Mouse (Mus musculus): ENCODE results near the gene Pxmp4. TPM values are rescaled to one million over a fixed set of nuclear protein-coding genes. Genes with fewer than 3 reads are reported as not detected.

Pxmp4 gene
- total RNA-seq, 2 experiments from 2014 or later, result 45.5 to 53.0 TPM

- DNase-seq, result no peak
These were observed 30.5 kb downstream of the Pxmp4 start for GRCm38 (mm10) chr2:154572996-154573395.

- DNase-seq, result no peak
These were observed 31.5 kb downstream of the Pxmp4 start for GRCm38 (mm10) chr2:154571976-154572375.

- no peak for DNase-seq
These were observed 32.2 kb downstream of the Pxmp4 start for GRCm38 (mm10) chr2:154571266-154571665.

GRCm38 (mm10) chr2:154570666-154571065, 32.8 kb downstream of the Pxmp4 start:
- DNase-seq, result no peak

GRCm38 (mm10) chr2:154569836-154570286, 33.6 kb downstream of the Pxmp4 start, which contains the start of gene E2f1:
Gene E2f1 (minus strand): TSS chr2:154569892.
- DNase-seq, result peak; percentile 99

- peak; percentile 87 for DNase-seq
These were observed 34.3 kb downstream of the Pxmp4 start for GRCm38 (mm10) chr2:154569071-154569748.

- peak; percentile 39 for DNase-seq
These were observed 35.0 kb downstream of the Pxmp4 start for GRCm38 (mm10) chr2:154568329-154569070.

GRCm38 (mm10) chr2:154567766-154568165, 35.7 kb downstream of the Pxmp4 start:
- no peak for DNase-seq

GRCm38 (mm10) chr2:154566641-154567040, 36.9 kb downstream of the Pxmp4 start:
- no peak for DNase-seq

- no peak for DNase-seq
These were observed 37.9 kb downstream of the Pxmp4 start for GRCm38 (mm10) chr2:154565562-154565961.

GRCm38 (mm10) chr2:154563612-154564170, 39.8 kb downstream of the Pxmp4 start:
- no peak for DNase-seq

- peak; percentile 75 for DNase-seq
These were observed 45.1 kb downstream of the Pxmp4 start, which contains the start of gene Necab3 for GRCm38 (mm10) chr2:154558264-154559039. Gene Necab3 (minus strand): TSS chr2:154558890.

GRCm38 (mm10) chr2:154557184-154557832, 46.2 kb downstream of the Pxmp4 start:
- DNase-seq, result peak; percentile 37

GRCm38 (mm10) chr2:154555235-154555634, 48.3 kb downstream of the Pxmp4 start:
- no peak for DNase-seq

- peak; percentile 87 for DNase-seq
These were observed 51.0 kb downstream of the Pxmp4 start for GRCm38 (mm10) chr2:154552424-154552907.

GRCm38 (mm10) chr2:154551927-154552326, 51.6 kb downstream of the Pxmp4 start:
- no peak for DNase-seq

GRCm38 (mm10) chr2:154551476-154551875, 52.0 kb downstream of the Pxmp4 start, which contains the start of gene Actl10:
Gene Actl10 (plus strand): TSS chr2:154551776.
- no peak for DNase-seq

GRCm38 (mm10) chr2:154550937-154551336, 52.6 kb downstream of the Pxmp4 start:
- no peak for DNase-seq

GRCm38 (mm10) chr2:154549886-154550189, 53.7 kb downstream of the Pxmp4 start:
- no peak for DNase-seq

GRCm38 (mm10) chr2:154549127-154549885, 54.2 kb downstream of the Pxmp4 start:
- peak; percentile 83 for DNase-seq

- peak; percentile 49 for DNase-seq
These were observed 54.8 kb downstream of the Pxmp4 start for GRCm38 (mm10) chr2:154548688-154549087.
